Comparison of ENCODE assay signal across 29 mouse cellular contexts in genomic region chr19:56245201-56245600, GRCm38 (mm10). TPM values are rescaled to one million over a fixed set of nuclear protein-coding genes. Genes with fewer than 3 reads are reported as not detected.
DNase-seq lines count a peak whose midpoint lies in the region; ATAC-seq and TF ChIP-seq lines count a peak whose summit lies in the region.
"Had no signal": no experiment of that assay in that cellular context is flagged by ENCODE, and none has a peak within 500 bp of the region (broad histone marks: within the 10 kb centered on the region; RNA-seq: fewer than 3 reads in every experiment).

No protein-coding gene starts in this region.

- H3K4me2 ChIP-seq in lung, embryonic 14.5 days = no peak overlapping the region
- H3K4me2 ChIP-seq in embryonic facial prominence, embryonic 13.5 days = no peak overlapping the region
- H3K4me2 ChIP-seq in limb, embryonic 15.5 days = no peak overlapping the region
- H3K4me2 ChIP-seq: forebrain, embryonic 15.5 days; heart, embryonic 13.5 days; hindbrain, embryonic 15.5 days had no signal

- 58% methylated on average over 5 of the region's 5 CpGs for WGBS in lung, embryonic 14.5 days
- WGBS in embryonic facial prominence, embryonic 13.5 days = 40% methylated on average over 5 of the region's 5 CpGs
- WGBS in limb, embryonic 15.5 days = 47% methylated on average over 5 of the region's 5 CpGs
- WGBS in heart, embryonic 10.5 days = 73% methylated on average over 5 of the region's 5 CpGs

- H3K27me3 ChIP-seq in lung, embryonic 14.5 days (ENCODE audit: insufficient read depth, low read length) = no peaks in the 10 kb centered on the region
- H3K27me3 ChIP-seq in embryonic facial prominence, embryonic 13.5 days = no peaks in the 10 kb centered on the region
- H3K27me3 ChIP-seq in limb, embryonic 15.5 days = no peaks in the 10 kb centered on the region
- no peaks in the 10 kb centered on the region for H3K27me3 ChIP-seq in heart, embryonic 10.5 days (ENCODE audit: insufficient read depth, poor library complexity, severe bottlenecking)
- H3K27me3 ChIP-seq: forebrain, embryonic 15.5 days; heart, embryonic 13.5 days; hindbrain, embryonic 15.5 days had no signal

- no peak overlapping the region for H3K27ac ChIP-seq in lung, embryonic 14.5 days (ENCODE audit: low read depth)
- peak overlapping the region; percentile 64 for H3K27ac ChIP-seq in embryonic facial prominence, embryonic 13.5 days
- H3K27ac ChIP-seq in limb, embryonic 15.5 days = peak overlapping the region; percentile 47; the same call in 1 of the 2 replicates
- no peak overlapping the region for H3K27ac ChIP-seq in heart, embryonic 10.5 days
- H3K27ac ChIP-seq: forebrain, embryonic 15.5 days; heart, embryonic 13.5 days; hindbrain, embryonic 15.5 days had no signal

- H3K4me1 ChIP-seq in lung, embryonic 14.5 days (ENCODE audit: insufficient read depth) = no peaks in the 10 kb centered on the region
- peaks cover 23% of the 10 kb centered on the region for H3K4me1 ChIP-seq in embryonic facial prominence, embryonic 13.5 days
- H3K4me1 ChIP-seq in limb, embryonic 15.5 days = peaks cover 7% of the 10 kb centered on the region; the same call in 1 of the 2 replicates
- H3K4me1 ChIP-seq in heart, embryonic 10.5 days = no peaks in the 10 kb centered on the region
- H3K4me1 ChIP-seq: forebrain, embryonic 15.5 days; hindbrain, embryonic 15.5 days had no signal

- no peak for TF ChIP-seq CTCF in lung, embryonic 14.5 days (IDR thresholded peaks at IDR 0.05; ENCODE audit: low read depth)

- DNase-seq in lung, embryonic 14.5 days = peak; percentile 55
- no peak for DNase-seq in lung, postnatal 14 days
- peak; percentile 48 for DNase-seq in NIH3T3 (ENCODE audit: low read depth)
- no peak for DNase-seq in heart, embryonic 10.5 days (ENCODE audit: low spot score)
- no peak for DNase-seq in urinary bladder, postnatal 25 days (ENCODE audit: low spot score)
- DNase-seq: adrenal gland, adult 2 months; adrenal gland, postnatal 14 days; cerebellum, adult 11-12 months; cerebellum, adult 8-10 months; cerebellum, postnatal 10 days; cerebellum, postnatal 36 days; embryo, embryonic 11 days; gastrocnemius, postnatal 25 days; heart, adult 18-20 months; heart, postnatal 14 days; heart, postnatal 4 days had no signal

- no peak overlapping the region for H3K4me3 ChIP-seq in lung, embryonic 14.5 days (ENCODE audit: low read depth, low read length)
- H3K4me3 ChIP-seq in embryonic facial prominence, embryonic 13.5 days = no peak overlapping the region
- H3K4me3 ChIP-seq in limb, embryonic 15.5 days = no peak overlapping the region
- H3K4me3 ChIP-seq in heart, embryonic 10.5 days = no peak overlapping the region
- H3K4me3 ChIP-seq: forebrain, embryonic 15.5 days; heart, embryonic 13.5 days; hindbrain, embryonic 15.5 days had no signal

- no peaks in the 10 kb centered on the region for H3K36me3 ChIP-seq in lung, embryonic 14.5 days (ENCODE audit: insufficient read depth)
- no peaks in the 10 kb centered on the region for H3K36me3 ChIP-seq in embryonic facial prominence, embryonic 13.5 days
- H3K36me3 ChIP-seq in limb, embryonic 15.5 days = no peaks in the 10 kb centered on the region
- H3K36me3 ChIP-seq in heart, embryonic 10.5 days = no peaks in the 10 kb centered on the region
- H3K36me3 ChIP-seq: forebrain, embryonic 15.5 days; G1E; heart, embryonic 13.5 days; hindbrain, embryonic 15.5 days had no signal

- no peak overlapping the region for H3K9ac ChIP-seq in lung, embryonic 14.5 days
- H3K9ac ChIP-seq in embryonic facial prominence, embryonic 13.5 days = no peak overlapping the region
- H3K9ac ChIP-seq in limb, embryonic 15.5 days = no peak overlapping the region
- H3K9ac ChIP-seq: forebrain, embryonic 15.5 days; heart, embryonic 13.5 days; hindbrain, embryonic 15.5 days had no signal

- no peaks in the 10 kb centered on the region for H3K9me3 ChIP-seq in lung, embryonic 14.5 days (ENCODE audit: low read depth, low read length)
- no peaks in the 10 kb centered on the region for H3K9me3 ChIP-seq in embryonic facial prominence, embryonic 13.5 days
- no peaks in the 10 kb centered on the region for H3K9me3 ChIP-seq in limb, embryonic 15.5 days
- H3K9me3 ChIP-seq in heart, embryonic 10.5 days = no peaks in the 10 kb centered on the region
- H3K9me3 ChIP-seq: forebrain, embryonic 15.5 days; hindbrain, embryonic 15.5 days had no signal

- ATAC-seq in lung, embryonic 14.5 days (ENCODE audit: insufficient read depth) = no peak
- no peak for ATAC-seq in embryonic facial prominence, embryonic 13.5 days (ENCODE audit: insufficient number of reproducible peaks, insufficient read depth, low FRiP score, low TSS enrichment, low read depth)
- ATAC-seq in limb, embryonic 15.5 days (ENCODE audit: insufficient number of reproducible peaks, low FRiP score, low TSS enrichment, low read depth) = no peak
- ATAC-seq in megakaryocyte-erythroid progenitor cell, adult 5-6 weeks (replicated peaks; ENCODE audit: low FRiP score, low TSS enrichment, poor library complexity, severe bottlenecking) = no peak
- ATAC-seq: forebrain, embryonic 15.5 days had no signal

RNA-seq across cellular contexts. Expression of gene Habp2, which starts 41.7 kb away (rescaled TPM):
- polyA plus RNA-seq in lung, embryonic 14.5 days (2014; fragmentation: Nextera tagmentation; extraction: Ambion mirVana) = 2.8 and 3.1 TPM in 2 replicates
- 0.74 TPM in 1 of 2 replicates, not detected in the other for polyA plus RNA-seq in embryonic facial prominence, embryonic 13.5 days (2015; fragmentation: Nextera tagmentation; extraction: Ambion mirVana)
- polyA plus RNA-seq in limb, embryonic 15.5 days (2015; fragmentation: Nextera tagmentation; extraction: Ambion mirVana) = 0.29 and 0.35 TPM in 2 replicates
- polyA plus RNA-seq in heart, embryonic 10.5 days (2016; fragmentation: Nextera tagmentation; extraction: Ambion mirVana) = 0.87 and 19.6 TPM in 2 replicates
- total RNA-seq in megakaryocyte-erythroid progenitor cell, adult 5-6 weeks (2014; fragmentation: Nextera tagmentation) = not detected in 2 replicates
- total RNA-seq in megakaryocyte-erythroid progenitor cell, adult 5-6 weeks (2017) = not detected in 2 replicates
- total RNA-seq: CH12.LX; gastrocnemius, postnatal 25 days; heart, adult 18-20 months; heart, postnatal 14 days; heart, postnatal 4 days had no signal
- polyA plus RNA-seq: brain, embryonic 14.5 days; cortical plate, adult 2 months; embryonic facial prominence, embryonic 11.5 days; forebrain, embryonic 11.5 days; forebrain, embryonic 15.5 days; G1E; hindbrain, embryonic 11.5 days had no signal

Comparison
In these comparisons a context has a peak if more than half of its experiments do, and no peak if none do; other contexts are left out.
1. DNase-seq: peak in lung, embryonic 14.5 days (single experiment) and NIH3T3 (single experiment); none in lung, postnatal 14 days (single experiment), heart, embryonic 10.5 days (single experiment) and urinary bladder, postnatal 25 days (single experiment).
2. H3K27ac ChIP-seq: peak in embryonic facial prominence, embryonic 13.5 days (single experiment) and limb, embryonic 15.5 days (single experiment); none in lung, embryonic 14.5 days (single experiment) and heart, embryonic 10.5 days (single experiment).